Mouse (Mus musculus): ENCODE data around the gene Tm2d1.

Tm2d1 gene

DNA sequence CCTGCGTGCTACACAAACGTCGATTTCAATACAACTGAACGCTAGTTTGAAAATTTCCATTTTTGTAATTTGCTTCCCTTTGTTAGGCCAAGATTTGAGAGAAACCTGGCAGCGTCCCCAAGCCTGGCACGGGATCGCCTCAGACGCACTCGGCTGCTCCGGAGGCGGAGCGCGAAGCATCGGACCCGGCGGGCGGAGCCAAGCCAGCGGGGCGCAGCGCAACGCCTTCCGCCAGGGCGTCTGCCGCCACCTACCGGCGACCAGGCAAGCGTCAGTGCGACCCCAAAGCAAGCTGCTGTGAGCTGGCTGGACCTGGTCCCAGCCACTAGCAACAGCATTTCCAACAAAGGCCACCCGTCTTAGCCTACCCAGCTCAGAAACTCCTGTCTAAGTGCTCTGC is 60.9 kb downstream of the Tm2d1 start:
- DNase-seq (ENCODE audit: low spot score in 2 of 2) = peak; percentile 94 to 96

GRCm38 (mm10) chr4:98321371-98322111 is 61.6 kb downstream of the Tm2d1 start:
- peak; percentile 60 to 63 for DNase-seq (ENCODE audit: low spot score in 2 of 2)

- no peak for DNase-seq (ENCODE audit: low spot score in 2 of 2)
Measured at GRCm38 (mm10) chr4:98318769-98319168, 64.3 kb downstream of the Tm2d1 start.

GRCm38 (mm10) chr4:98317149-98317548 is 66.0 kb downstream of the Tm2d1 start:
- no peak for DNase-seq (ENCODE audit: low spot score in 2 of 2)
